Mouse (Mus musculus) liver, embryonic 14.5 days (tissue): ENCODE data around the gene Lag3. TPM values are rescaled to one million over a fixed set of nuclear protein-coding genes. Genes with fewer than 3 reads are reported as not detected.

Source experiments
- ATAC-seq: fragments of 200-750 bp; cut with Nextera tagmentation; 2 replicates; pipeline ENCODE4 v1.8.0; 2017; ENCODE audit warnings: moderate number of reproducible peaks, mild to moderate bottlenecking, moderate library complexity; ENCODE audit not compliant: insufficient read depth
- DNase-seq, 3 experiments: peaks; one replicate each; pipeline ENCODE4 v3.0.0-alpha.2; 2012 to 2013; ENCODE audit warnings: low read depth in 3 of 3, low spot score in 3 of 3
- H3K27ac ChIP-seq: fragments of 300-500 bp; sonication (generic); 2 replicates; pipeline ENCODE4 v1.5.1; 2014; ENCODE audit warnings: moderate library complexity, mild to moderate bottlenecking, control low read depth, inconsistent platforms
- H3K27me3 ChIP-seq: fragments of 300-500 bp; sonication (generic); 2 replicates; pipeline ENCODE4 v1.6.1; 2014; ENCODE audit warnings: mild to moderate bottlenecking, low read length, moderate library complexity; ENCODE audit not compliant: control insufficient read depth, insufficient read depth
- H3K36me3 ChIP-seq: fragments of 300-500 bp; sonication (generic); replicated peaks from 2 replicates; pipeline ENCODE4 v1.6.1; 2014; ENCODE audit warnings: low read depth; ENCODE audit not compliant: control insufficient read depth, insufficient read depth
- H3K4me1 ChIP-seq, 2 experiments: fragments of 200-500 bp in 1 of 2; fragments of 300-500 bp in 1 of 2; sonication (generic) in 1 of 2; replicated peaks; 2 replicates each; pipeline ENCODE4 v1.6.1; 2012 to 2014; ENCODE audit warnings: antibody characterized with exemption in 1 of 2, inconsistent platforms in 1 of 2, low read length in 1 of 2; ENCODE audit not compliant: control insufficient read depth in 2 of 2, insufficient read depth in 2 of 2
- H3K4me2 ChIP-seq: fragments of 300-500 bp; sonication (generic); 2 replicates; pipeline ENCODE4 v1.6.1; 2014; ENCODE audit warnings: low read depth, mild to moderate bottlenecking, control low read depth, moderate library complexity
- H3K4me3 ChIP-seq, 2 experiments: fragments of 200-500 bp in 1 of 2; fragments of 300-500 bp in 1 of 2; sonication (generic) in 1 of 2; 2 replicates each; pipeline ENCODE4 v1.5.1; 2012 to 2014; ENCODE audit warnings: low read depth in 2 of 2, low read length in 2 of 2, mild to moderate bottlenecking in 2 of 2, control low read depth in 1 of 2, inconsistent platforms in 1 of 2, moderate library complexity in 1 of 2; ENCODE audit not compliant: insufficient read depth in 1 of 2
- H3K9ac ChIP-seq: fragments of 300-500 bp; sonication (generic); replicated peaks from 2 replicates; pipeline ENCODE4 v1.6.1; 2014; ENCODE audit warnings: mild to moderate bottlenecking, control low read depth, moderate library complexity
- H3K9me3 ChIP-seq: fragments of 300-500 bp; sonication (generic); 2 replicates; pipeline ENCODE4 v1.6.1; 2016; ENCODE audit warnings: low read length, mixed read lengths; ENCODE audit not compliant: control insufficient read depth
- CTCF ChIP-seq: IDR thresholded peaks from 2 replicates; pipeline ENCODE4 v1.5.1; 2016; ENCODE audit warnings: antibody characterized with exemption, low read depth, control low read depth
- EP300 ChIP-seq: IDR thresholded peaks from 2 replicates; pipeline ENCODE4 v1.6.1; 2016; ENCODE audit warnings: antibody characterized with exemption, low read depth
- WGBS: fragments of 180-500 bp; shearing (Covaris S2); extraction: QIAGEN DNeasy Blood & Tissue Kit; methylation state at CpG from one replicate; pipeline ENCODE4 v1.1.7; 2014; ENCODE audit not compliant: insufficient replicate concordance; 5-methylcytosine and 5-hydroxymethylcytosine counted together
- polyA plus RNA-seq, 2 experiments: library from polyadenylated mRNA; depleted of rRNA in 1 of 2; stranded (reverse) in 1 of 2; unstranded in 1 of 2; fragments of >200 nt; fragmentation: Nextera tagmentation in 1 of 2; extraction: Ambion mirVana in 1 of 2; gene quantifications; 2 replicates each; pipeline versions ENCODE4 v1.2.1 to v1.2.3; 2012 to 2014

Gene Lag3
- polyA plus RNA-seq, 2 experiments, result 0.11 to 0.17 TPM

GRCm38 (mm10) chr6:124953991-124954715, 42.6 kb upstream of the Lag3 start:
- no peaks in the 10 kb centered on the region for H3K27me3 ChIP-seq
- H3K36me3 ChIP-seq, result peaks cover 8% of the 10 kb centered on the region
- no peak overlapping the region for H3K27ac ChIP-seq
- ATAC-seq (no peak), DNase-seq (no peak)
- H3K4me2 ChIP-seq, result no peak overlapping the region
- WGBS, result 75% methylated on average over 2 of the region's 2 CpGs
- TF ChIP-seq EP300, result no peak
- TF ChIP-seq CTCF, result no peak
- H3K9me3 ChIP-seq, result no peaks in the 10 kb centered on the region
- no peak overlapping the region for H3K4me3 ChIP-seq
- H3K4me1 ChIP-seq, result no peaks in the 10 kb centered on the region
- H3K9ac ChIP-seq, result no peak overlapping the region

- no peak overlapping the region for H3K27ac ChIP-seq
- no peak overlapping the region for H3K4me2 ChIP-seq
- DNase-seq (no peak), ATAC-seq (no peak)
- WGBS, result 66% methylated on average over 3 of the region's 3 CpGs
- H3K9me3 ChIP-seq, result no peaks in the 10 kb centered on the region
- no peaks in the 10 kb centered on the region for H3K4me1 ChIP-seq
- no peak overlapping the region for H3K4me3 ChIP-seq
- H3K9ac ChIP-seq, result no peak overlapping the region
- TF ChIP-seq CTCF, result no peak
- no peak for TF ChIP-seq EP300
- H3K27me3 ChIP-seq, result no peaks in the 10 kb centered on the region
- H3K36me3 ChIP-seq, result no peaks in the 10 kb centered on the region
Observed at GRCm38 (mm10) chr6:124943526-124943925, 32.0 kb upstream of the Lag3 start.

GRCm38 (mm10) chr6:124941679-124942078, 30.2 kb upstream of the Lag3 start:
- Histone ChIP-seq H3K27ac (no peak overlapping the region), H3K36me3 (peaks cover under 1% of the 10 kb centered on the region; the same call in 1 of the 2 replicates), H3K27me3 (no peaks in the 10 kb centered on the region), H3K9me3 (no peaks in the 10 kb centered on the region), H3K4me2 (no peak overlapping the region), H3K4me3 (no peak overlapping the region), H3K4me1 (no peaks in the 10 kb centered on the region), H3K9ac (no peak overlapping the region)
- ATAC-seq (no peak), DNase-seq (no peak)
- TF ChIP-seq CTCF (no peak), EP300 (no peak)
- WGBS, result 77% methylated on average over 1 of the region's 1 CpGs

- 77% methylated on average over 7 of the region's 7 CpGs for WGBS
- H3K36me3 ChIP-seq, result peaks cover 13% of the 10 kb centered on the region
Observed at GRCm38 (mm10) chr6:124938554-124938953, 27.0 kb upstream of the Lag3 start.

GRCm38 (mm10) chr6:124937493-124937892, 26.0 kb upstream of the Lag3 start:
- Histone ChIP-seq H3K9ac (no peak overlapping the region), H3K27me3 (no peaks in the 10 kb centered on the region), H3K9me3 (no peaks in the 10 kb centered on the region), H3K4me1 (peaks cover 1 to 2% of the 10 kb centered on the region in 2 experiments), H3K27ac (no peak overlapping the region), H3K4me2 (no peak overlapping the region), H3K36me3 (peaks cover 13% of the 10 kb centered on the region), H3K4me3 (no peak overlapping the region)
- 64% methylated on average over 2 of the region's 2 CpGs for WGBS
- ATAC-seq, result no peak
- DNase-seq, result no peak
- TF ChIP-seq EP300, result no peak

More at GRCm38 (mm10) chr6:124938554-124938953, 27.0 kb upstream of the Lag3 start:
- Histone ChIP-seq H3K4me2 (no peak overlapping the region), H3K4me3 (no peak overlapping the region), H3K9ac (no peak overlapping the region), H3K4me1 (no peaks in the 10 kb centered on the region), H3K27ac (no peak overlapping the region), H3K27me3 (no peaks in the 10 kb centered on the region), H3K9me3 (no peaks in the 10 kb centered on the region)
- no peak for ATAC-seq
- DNase-seq, result no peak
- TF ChIP-seq EP300 (no peak), CTCF (no peak)
